Mouse (Mus musculus) testis, adult 2 months (tissue): Measurements from ENCODE around the gene Cfap100. TPM values are rescaled to one million over a fixed set of nuclear protein-coding genes. Genes with fewer than 3 reads are reported as not detected.

ENCODE experiments used
- H3K27ac ChIP-seq: fragments of 200-500 bp; 2 replicates; pipeline ENCODE4 v1.5.1; 2012; ENCODE audit warnings: low read depth, low read length; ENCODE audit not compliant: control insufficient read depth, insufficient read depth
- H3K27me3 ChIP-seq: fragments of 200-500 bp; 2 replicates; pipeline ENCODE4 v1.6.1; 2012; ENCODE audit warnings: mild to moderate bottlenecking, low read length, moderate library complexity; ENCODE audit not compliant: control insufficient read depth, insufficient read depth
- H3K36me3 ChIP-seq: fragments of 200-500 bp; 2 replicates; pipeline ENCODE4 v1.6.1; 2012; ENCODE audit warnings: mild to moderate bottlenecking, low read length; ENCODE audit not compliant: control insufficient read depth, insufficient read depth
- H3K4me1 ChIP-seq: fragments of 200-500 bp; 2 replicates; pipeline ENCODE4 v1.6.1; 2012; ENCODE audit warnings: low read length; ENCODE audit not compliant: control insufficient read depth, insufficient read depth
- H3K4me3 ChIP-seq: fragments of 200-500 bp; 2 replicates; pipeline ENCODE4 v1.5.1; 2012; ENCODE audit warnings: low read depth, mild to moderate bottlenecking, low read length, moderate library complexity, mixed read lengths; ENCODE audit not compliant: control insufficient read depth
- CTCF ChIP-seq: fragments of 200-500 bp; IDR thresholded peaks from 2 replicates; pipeline ENCODE4 v1.5.1; 2012; ENCODE audit warnings: low read depth, mild to moderate bottlenecking, inconsistent platforms, low read length, moderate library complexity; ENCODE audit not compliant: control insufficient read depth, insufficient read depth, insufficient replicate concordance
- POLR2A ChIP-seq: fragments of 200-500 bp; IDR thresholded peaks from 2 replicates; pipeline ENCODE4 v1.6.1; 2012; ENCODE audit warnings: low read depth, mild to moderate bottlenecking, inconsistent platforms, low read length, moderate library complexity; ENCODE audit not compliant: control insufficient read depth
- polyA plus RNA-seq: library from polyadenylated mRNA; depleted of rRNA; stranded (reverse); fragments of >200 nt; gene quantifications from 2 replicates; pipeline ENCODE4 v1.2.3, GENCODE M21; 2012

The Cfap100 gene
- polyA plus RNA-seq, 1 experiment, result 65.0 TPM

DNA sequence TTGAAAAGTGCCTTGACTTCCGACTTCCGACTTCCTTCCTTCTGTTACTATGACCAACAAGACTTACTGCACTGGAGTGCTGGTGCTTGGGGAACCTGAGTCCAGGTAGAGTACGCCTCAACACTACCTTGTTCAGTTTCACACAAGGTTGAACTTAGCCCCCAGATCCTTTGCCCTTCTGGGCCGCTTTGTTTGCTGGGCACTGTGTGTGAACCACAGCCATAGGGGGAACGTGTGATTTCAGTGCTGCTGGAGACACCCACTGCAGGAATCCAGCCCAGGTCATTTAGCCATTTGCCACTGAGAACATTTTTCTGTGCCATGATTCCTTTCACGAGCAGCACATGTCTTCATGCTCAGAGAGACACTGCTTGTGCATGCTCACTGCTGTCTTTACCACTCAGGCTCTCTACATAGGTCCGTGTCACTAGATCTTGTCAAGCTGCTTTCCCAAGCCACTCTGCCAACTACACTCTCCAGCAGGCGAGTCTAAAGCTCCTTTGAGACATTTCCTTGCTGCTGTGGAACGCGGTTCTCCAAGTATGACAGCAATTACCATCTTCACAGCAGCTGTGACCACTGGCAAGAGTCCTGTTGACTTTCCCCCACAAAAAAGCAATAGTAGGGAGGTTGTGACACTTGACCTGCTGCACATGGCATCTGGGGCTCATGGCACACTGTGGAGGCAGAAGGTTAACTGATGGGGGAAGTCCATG is 7.8 kb upstream of the Cfap100 start:
- H3K27ac ChIP-seq, result no peak overlapping the region
- H3K36me3 ChIP-seq, result no peaks in the 10 kb centered on the region
- H3K27me3 ChIP-seq, result no peaks in the 10 kb centered on the region
- TF ChIP-seq CTCF (no peak), POLR2A (no peak)
- no peak overlapping the region for H3K4me3 ChIP-seq
- no peaks in the 10 kb centered on the region for H3K4me1 ChIP-seq

DNA sequence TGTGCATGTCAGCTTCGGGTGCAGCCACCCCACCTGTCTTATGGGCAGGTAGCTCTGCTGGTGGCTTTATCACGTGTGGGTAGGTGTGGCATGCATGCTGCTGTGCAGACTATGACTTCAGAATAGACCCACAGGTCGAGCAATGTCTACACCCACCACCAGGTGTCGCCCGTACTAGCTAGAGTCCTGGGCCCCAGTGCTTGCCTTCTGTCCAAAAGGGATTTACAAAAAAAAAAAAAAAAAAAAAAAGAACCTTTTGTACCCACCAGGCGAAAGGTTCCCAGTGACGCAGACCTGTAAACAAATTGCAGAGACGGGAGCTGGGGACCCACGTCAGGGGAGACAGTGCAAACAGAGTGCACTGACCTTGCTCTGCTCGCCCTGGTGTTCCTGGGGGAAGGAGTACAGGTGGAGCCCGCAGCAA is 6.6 kb upstream of the Cfap100 start:
- no peak overlapping the region for H3K27ac ChIP-seq
- no peaks in the 10 kb centered on the region for H3K36me3 ChIP-seq
- TF ChIP-seq CTCF (peak; percentile 61; the same call in 1 of the 2 replicates), POLR2A (peak; percentile 43; the same call in 1 of the 2 replicates)
- peak overlapping the region; percentile 43 for H3K4me3 ChIP-seq
- no peaks in the 10 kb centered on the region for H3K27me3 ChIP-seq
- H3K4me1 ChIP-seq, result no peaks in the 10 kb centered on the region

- Histone ChIP-seq H3K27me3 (no peaks in the 10 kb centered on the region), H3K36me3 (no peaks in the 10 kb centered on the region), H3K4me1 (no peaks in the 10 kb centered on the region), H3K4me3 (peak overlapping the region; percentile 56), H3K27ac (no peak overlapping the region)
- no peak for TF ChIP-seq POLR2A
- no peak for TF ChIP-seq CTCF
Measured at GRCm38 (mm10) chr6:90434687-90435086, 6.1 kb upstream of the Cfap100 start.

DNA sequence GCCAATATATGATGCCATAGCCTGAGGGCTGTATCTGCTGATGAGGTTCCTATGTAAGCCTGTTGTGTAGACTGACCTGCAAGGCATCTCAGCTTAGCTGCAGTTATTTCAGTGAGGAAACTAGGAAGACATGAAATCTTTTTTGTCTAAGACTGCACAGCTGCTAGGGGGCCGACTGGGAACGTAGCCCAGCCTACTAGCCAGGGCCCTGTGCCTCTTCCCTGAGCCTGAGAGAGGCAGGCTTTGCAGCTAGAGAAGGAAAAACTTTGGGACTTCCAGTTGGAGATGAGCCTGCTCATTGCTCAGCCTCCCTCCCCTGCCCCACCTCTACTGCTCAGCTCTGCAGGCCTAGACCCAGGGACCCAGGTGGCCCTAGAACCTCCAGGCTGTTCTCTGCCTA is 2.9 kb upstream of the Cfap100 start:
- Histone ChIP-seq H3K4me1 (peaks cover 5% of the 10 kb centered on the region), H3K27me3 (peaks cover 2% of the 10 kb centered on the region), H3K36me3 (no peaks in the 10 kb centered on the region), H3K4me3 (peak overlapping the region; percentile 56), H3K27ac (no peak overlapping the region)
- no peak for TF ChIP-seq POLR2A
- no peak for TF ChIP-seq CTCF

DNA sequence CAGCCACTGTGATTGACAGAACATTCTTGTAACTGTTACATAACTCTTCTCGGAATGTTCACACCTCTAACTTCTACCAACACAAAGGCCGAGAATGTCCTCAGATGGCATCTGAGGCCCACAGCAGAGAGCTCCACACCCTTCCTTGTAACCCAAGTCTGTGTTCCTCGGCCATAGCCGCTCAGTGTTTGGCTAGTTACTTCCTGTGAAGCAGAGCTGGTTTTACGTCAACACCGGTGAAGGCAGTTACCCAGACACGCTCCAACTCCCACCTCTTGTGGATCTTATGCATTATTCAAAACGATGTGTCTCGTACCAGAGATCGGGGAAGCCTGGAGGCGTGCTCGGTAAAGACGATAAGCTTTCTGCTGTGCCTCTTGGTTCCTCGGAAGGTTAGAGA is 1.3 kb upstream of the Cfap100 start:
- Histone ChIP-seq H3K36me3 (no peaks in the 10 kb centered on the region), H3K27ac (no peak overlapping the region), H3K27me3 (peaks cover 2% of the 10 kb centered on the region), H3K4me1 (peaks cover 5% of the 10 kb centered on the region), H3K4me3 (peak overlapping the region; percentile 89)
- peak; percentile 61; the same call in 1 of the 2 replicates for TF ChIP-seq POLR2A
- TF ChIP-seq CTCF, result no peak

DNA sequence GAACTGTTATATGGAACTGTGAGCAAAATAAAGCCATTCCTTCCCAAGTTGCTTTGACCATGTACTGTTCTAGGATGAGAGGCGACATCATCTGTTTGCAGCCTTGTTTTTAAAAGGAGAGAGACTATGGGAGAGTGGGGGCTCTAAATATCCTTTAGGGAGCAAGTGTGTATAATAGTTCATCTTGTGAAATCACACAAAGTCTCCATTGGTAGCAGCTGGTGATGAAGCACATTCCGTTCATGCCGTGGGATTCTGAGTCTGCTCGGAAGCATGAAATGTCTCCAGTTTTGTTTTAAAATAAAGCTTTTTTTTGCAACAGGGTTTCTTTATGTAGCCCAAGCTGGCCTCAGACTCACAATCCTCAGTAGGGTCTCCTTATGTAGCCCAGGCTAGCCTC is 2.6 kb downstream of the Cfap100 start:
- TF ChIP-seq CTCF (no peak), POLR2A (no peak)
- peaks cover 2% of the 10 kb centered on the region for H3K27me3 ChIP-seq
- no peak overlapping the region for H3K27ac ChIP-seq
- H3K4me1 ChIP-seq, result peaks cover 11% of the 10 kb centered on the region
- no peaks in the 10 kb centered on the region for H3K36me3 ChIP-seq
- peak overlapping the region; percentile 87 for H3K4me3 ChIP-seq

GRCm38 (mm10) chr6:90425361-90425760 is 3.2 kb downstream of the Cfap100 start:
- H3K27me3 ChIP-seq, result peaks cover 2% of the 10 kb centered on the region
- H3K4me1 ChIP-seq, result peaks cover 11% of the 10 kb centered on the region
- H3K27ac ChIP-seq, result no peak overlapping the region
- TF ChIP-seq CTCF (no peak), POLR2A (no peak)
- H3K36me3 ChIP-seq, result no peaks in the 10 kb centered on the region
- peak overlapping the region; percentile 41; the same call in 1 of the 2 replicates for H3K4me3 ChIP-seq

DNA sequence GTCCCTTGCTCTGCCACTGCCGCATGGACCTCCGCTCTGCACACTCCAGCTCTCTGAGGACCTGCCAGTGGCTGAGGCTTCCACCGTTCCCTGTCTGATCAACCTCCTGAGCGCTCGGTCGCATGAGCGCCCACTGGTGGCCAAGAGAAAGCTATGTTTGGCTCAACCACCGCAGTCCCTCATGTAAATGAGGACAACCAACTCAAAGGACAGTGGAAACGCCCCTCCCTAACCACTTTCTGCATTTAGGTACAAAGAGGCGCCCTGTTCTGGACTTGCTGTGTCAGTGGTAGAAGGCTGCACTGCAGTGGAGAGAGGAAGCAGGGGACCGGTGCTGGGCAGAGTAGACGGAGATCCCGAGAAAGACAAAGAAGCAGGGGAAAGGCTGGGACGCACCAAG is 6.0 kb downstream of the Cfap100 start:
- Histone ChIP-seq H3K4me1 (peaks cover 9% of the 10 kb centered on the region), H3K4me3 (peak overlapping the region; percentile 42), H3K27ac (no peak overlapping the region), H3K27me3 (no peaks in the 10 kb centered on the region), H3K36me3 (no peaks in the 10 kb centered on the region)
- peak; percentile 83; the same call in 1 of the 2 replicates for TF ChIP-seq CTCF
- no peak for TF ChIP-seq POLR2A
